Mouse (Mus musculus): ENCODE data around the gene Gm12248.

Gene Gm12248

DNA sequence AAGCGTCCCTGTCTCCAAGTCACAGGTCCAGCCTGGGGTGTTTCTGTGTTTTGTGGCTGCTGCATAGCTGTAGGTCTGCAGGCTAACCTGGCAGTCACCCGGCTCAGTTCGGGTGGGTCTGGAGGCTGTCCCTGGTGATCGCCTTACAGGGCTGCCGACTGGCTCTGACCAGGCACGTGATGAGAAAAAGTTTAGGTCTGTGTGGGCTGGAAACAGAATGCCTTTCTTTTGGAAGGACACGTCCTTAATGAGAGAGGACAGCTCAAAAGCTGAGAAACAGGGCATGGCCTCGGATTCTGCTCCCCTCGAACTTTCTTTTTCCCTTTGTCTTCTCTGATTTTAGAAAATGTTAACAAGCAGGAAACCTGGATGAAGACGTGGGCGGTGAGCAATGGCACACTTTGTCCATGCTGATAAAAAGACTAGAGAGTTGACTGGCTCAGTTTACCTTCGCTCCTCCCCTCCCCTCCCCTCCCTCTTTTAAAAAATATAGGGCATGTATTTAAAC is at the start of gene Gm12248:
Gene Gm12248 (minus strand): TSS at position 114 of the 508 bp plus-strand sequence.
- no peak for DNase-seq (ENCODE audit: low read depth, low spot score)

- peak; percentile 44 for DNase-seq (ENCODE audit: low read depth, low spot score)
Measured at GRCm38 (mm10) chr11:58139466-58139865, 46.5 kb upstream of the Gm12248 start.

DNA sequence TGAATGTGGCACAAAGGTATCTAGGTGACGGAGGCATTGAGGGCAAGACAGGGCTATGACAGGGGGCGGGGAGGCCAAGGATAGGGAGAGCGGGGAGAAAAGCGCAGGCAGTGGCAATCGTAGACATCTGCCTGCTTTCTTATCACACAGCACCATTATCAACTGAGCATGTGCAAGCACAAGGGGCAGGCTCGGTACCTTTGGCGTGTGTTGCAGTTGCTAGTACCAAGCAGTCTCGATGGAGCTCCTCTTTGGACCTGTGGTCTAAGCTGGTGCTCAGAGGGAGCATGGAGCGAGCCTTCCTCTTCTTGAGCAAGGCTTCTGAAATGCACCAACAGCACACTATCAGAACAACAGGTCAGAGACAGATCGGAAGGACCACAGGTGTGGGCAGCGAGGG is 45.9 kb upstream of the Gm12248 start:
- DNase-seq (ENCODE audit: low read depth, low spot score), result no peak

DNA sequence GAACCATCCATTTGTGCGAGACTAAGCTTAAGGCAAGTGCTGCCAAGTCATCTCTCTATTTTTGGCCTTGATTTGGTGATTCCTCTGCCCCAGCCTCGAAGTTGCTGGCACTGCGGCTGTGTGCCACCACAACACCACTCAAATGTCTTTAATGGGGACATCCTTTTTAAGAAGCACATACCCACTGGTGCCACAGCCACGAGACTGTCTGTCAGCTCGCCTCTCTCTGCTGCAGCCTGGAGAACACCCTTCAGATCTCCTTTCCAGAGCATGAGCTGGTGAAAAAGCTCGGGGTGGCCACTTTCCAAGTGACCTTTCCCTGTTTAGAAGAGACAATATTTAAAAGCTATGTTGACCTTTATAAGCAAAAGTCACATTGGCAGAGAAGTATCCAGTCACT is 43.7 kb upstream of the Gm12248 start:
- DNase-seq (ENCODE audit: low read depth, low spot score), result no peak

DNA sequence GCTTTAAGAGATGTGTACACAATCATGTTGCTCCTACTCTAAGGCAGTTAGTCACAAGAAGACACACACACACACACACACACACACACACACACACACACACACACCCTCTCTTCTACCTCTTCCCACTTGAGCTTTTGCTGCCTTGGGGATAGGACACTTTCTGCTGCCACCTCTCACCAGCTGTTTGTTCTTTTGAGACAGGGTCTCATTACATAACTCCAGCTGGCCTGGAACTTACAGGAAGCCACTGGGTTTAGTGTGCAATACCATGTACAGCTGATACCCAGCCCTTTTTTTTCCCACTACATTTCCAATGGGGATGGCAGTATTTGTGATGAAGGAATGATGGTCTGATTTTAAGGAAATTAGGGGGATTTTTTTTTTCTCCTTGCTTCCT is 42.4 kb upstream of the Gm12248 start:
- DNase-seq (ENCODE audit: low read depth, low spot score), result no peak

- DNase-seq (ENCODE audit: low read depth, low spot score), result peak; percentile 44
Measured at GRCm38 (mm10) chr11:58134869-58135268, 41.9 kb upstream of the Gm12248 start.

DNA sequence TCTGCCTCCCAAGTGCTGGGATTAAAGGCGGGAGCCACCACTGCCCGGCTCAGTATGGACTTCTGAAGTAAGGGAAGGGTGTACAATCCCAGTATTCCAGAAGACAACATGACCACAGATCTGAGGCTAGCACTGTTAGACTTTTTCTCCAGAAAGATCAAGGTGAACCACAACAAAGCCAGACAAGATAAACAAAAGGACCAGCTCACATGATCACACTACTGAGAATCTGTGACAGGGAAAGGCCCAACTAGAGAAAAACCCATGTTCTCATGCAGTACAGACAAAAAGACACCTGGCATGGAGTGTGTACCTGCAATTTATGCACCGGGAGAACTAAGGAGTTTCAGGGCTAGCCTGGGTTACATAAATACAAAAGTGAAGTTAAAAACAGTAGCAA is 39.1 kb upstream of the Gm12248 start:
- peak; percentile 66 for DNase-seq (ENCODE audit: low read depth, low spot score)

DNA sequence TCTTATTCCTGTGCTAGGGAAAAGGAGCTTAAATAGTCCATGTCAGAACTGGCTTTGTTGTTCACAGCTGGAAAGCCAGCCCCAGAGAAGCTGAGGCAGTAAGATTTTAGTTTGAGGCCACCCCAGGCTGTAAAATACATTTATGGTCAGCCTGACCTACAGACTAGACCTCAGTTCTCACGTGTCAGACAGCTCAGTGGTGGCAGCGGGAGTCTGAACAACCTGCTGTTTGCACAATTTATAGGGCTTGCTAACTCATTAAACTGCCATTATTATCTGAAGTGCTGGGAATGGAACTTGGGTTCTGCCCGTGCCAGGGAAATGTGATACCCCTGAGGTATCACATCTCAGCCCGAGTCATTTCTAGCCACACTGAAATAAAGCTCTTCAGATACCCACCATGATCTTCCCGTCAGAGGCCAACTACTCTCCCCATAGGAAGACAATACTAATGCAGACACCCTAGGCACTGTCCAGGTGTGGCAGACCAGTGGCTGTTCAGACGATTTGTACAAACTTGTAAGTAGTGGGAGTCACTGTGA is 36.4 kb upstream of the Gm12248 start:
- DNase-seq (ENCODE audit: low read depth, low spot score), result no peak

GRCm38 (mm10) chr11:58127544-58127943 is 34.6 kb upstream of the Gm12248 start:
- no peak for DNase-seq (ENCODE audit: low read depth, low spot score)

GRCm38 (mm10) chr11:58126397-58127160 is 33.6 kb upstream of the Gm12248 start:
- peak; percentile 24 for DNase-seq (ENCODE audit: low read depth, low spot score)

GRCm38 (mm10) chr11:58125021-58125420 is 32.1 kb upstream of the Gm12248 start:
- DNase-seq (ENCODE audit: low read depth, low spot score), result no peak

GRCm38 (mm10) chr11:58123711-58124110 is 30.8 kb upstream of the Gm12248 start:
- no peak for DNase-seq (ENCODE audit: low read depth, low spot score)

DNA sequence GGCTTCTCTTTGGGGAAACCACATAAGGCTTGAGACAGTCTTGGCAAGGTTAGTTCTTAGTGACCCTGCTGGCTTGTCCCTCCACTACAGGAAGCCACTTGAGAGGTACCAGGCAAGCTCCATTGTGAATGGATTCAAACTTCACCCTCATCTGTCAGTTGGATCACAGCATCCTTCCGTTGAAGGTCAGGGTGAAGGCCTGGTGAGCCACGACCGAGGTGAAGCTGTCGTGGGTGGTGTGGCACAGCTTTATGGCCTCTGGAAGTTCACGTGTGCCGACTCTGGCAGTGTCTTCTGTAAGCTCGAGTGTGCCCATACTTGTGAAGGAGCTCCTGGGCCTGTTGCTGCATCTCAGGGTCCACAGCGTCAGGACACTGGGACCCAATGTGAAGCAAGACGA is 28.4 kb upstream of the Gm12248 start:
- DNase-seq (ENCODE audit: low read depth, low spot score), result no peak

DNA sequence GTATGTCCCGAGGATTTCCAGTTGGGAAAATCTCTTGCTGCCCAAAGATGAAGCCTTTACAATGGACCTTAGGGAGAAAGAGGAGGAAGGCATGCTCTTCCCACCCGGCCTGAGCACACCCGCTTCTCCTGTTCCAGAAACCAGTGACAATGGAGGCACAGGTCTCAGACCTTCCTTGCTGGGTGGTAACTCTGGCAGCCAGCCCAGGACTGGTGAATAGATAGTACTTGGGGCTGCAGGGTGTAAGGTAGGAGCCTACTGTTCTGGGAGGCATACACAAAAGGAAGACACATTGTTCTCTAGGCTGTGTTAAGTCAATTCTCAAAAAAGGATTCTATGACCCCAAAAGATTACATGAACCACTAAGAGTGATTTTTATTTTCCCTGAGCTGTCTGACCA is 27.7 kb upstream of the Gm12248 start:
- no peak for DNase-seq (ENCODE audit: low read depth, low spot score)

DNA sequence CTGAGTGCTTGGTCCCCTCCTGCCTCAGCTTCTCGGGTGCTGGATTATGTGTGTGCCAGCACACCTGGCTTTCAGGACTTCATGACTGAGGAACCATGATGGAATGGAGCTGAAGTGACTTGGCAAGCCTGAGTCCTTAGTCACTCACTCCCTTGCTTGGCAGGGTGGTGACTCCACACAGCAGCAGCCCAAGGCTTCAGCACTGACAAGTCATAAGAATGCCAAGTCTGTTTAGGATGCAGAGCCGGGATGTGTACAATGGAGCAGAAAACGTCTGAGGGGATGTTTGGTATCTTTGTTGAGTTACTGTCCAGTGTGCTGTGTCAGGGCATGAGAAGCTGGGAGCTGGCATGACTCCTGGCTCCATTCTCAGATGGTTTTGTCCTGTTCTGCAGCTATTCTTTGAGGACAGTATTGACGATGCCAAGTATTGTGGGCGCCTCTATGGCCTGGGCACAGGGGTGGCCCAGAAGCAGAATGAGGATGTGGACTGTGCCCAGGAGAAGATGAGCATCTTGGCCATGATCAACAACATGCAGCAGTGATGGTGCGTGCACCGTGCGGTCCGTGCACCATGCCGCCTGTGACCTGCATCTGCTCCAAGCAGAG is 24.2 kb upstream of the Gm12248 start:
- no peak for DNase-seq (ENCODE audit: low read depth, low spot score)

DNA sequence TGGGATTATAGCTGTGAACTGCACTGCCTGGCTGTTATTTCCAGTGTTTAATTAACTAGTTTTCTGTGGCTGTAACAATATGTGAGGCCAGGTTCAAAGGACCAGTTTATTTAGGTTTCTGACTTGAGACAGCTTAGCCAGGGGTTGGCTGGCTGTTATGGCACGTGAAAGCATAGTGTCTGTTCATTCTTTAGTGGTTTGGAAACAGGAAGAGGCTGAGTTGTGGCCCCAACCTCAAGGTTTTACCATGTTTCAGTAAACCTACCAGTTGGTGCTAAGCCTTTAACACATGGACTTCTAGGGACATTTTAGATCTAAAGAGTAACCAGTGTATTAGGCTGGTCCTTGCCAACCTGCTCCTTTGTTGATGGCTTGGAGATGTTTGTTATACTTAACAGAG is 23.6 kb upstream of the Gm12248 start:
- DNase-seq (ENCODE audit: low read depth, low spot score), result no peak

DNA sequence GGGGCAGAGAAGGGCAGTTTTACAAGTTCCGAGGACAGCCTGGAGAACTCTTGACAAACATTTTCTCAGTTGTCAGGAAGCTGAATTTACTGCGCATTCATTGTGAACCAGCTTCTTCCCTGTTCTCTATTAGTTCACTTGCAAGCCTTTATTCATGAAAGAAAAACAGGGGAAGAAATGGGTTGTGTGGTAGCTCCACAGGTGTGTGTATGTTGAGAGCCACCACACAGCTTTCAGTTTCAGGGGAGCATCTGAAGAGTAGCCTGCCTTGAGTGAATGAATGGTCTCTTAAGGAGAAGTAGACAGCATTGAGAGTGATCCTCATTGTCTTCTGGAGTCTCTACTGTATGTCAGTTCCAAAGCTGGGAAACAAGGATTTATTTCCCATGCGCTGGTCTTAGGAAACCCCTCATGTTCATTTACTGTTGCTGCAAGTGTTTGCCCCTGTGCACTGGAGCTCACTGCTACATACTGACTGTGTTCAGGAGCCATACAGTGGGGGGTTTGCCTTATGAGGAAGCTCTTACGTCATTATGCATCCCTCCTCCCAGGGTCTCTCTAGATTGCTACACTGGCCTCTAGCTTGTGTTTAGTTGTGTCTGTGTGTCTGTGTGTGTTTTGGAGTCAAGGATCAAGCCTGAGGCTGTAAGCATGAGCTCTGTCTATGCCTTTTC is 14.9 kb upstream of the Gm12248 start:
- DNase-seq (ENCODE audit: low read depth, low spot score), result no peak

GRCm38 (mm10) chr11:58107009-58107408 is 14.1 kb upstream of the Gm12248 start:
- DNase-seq (ENCODE audit: low read depth, low spot score), result no peak

DNA sequence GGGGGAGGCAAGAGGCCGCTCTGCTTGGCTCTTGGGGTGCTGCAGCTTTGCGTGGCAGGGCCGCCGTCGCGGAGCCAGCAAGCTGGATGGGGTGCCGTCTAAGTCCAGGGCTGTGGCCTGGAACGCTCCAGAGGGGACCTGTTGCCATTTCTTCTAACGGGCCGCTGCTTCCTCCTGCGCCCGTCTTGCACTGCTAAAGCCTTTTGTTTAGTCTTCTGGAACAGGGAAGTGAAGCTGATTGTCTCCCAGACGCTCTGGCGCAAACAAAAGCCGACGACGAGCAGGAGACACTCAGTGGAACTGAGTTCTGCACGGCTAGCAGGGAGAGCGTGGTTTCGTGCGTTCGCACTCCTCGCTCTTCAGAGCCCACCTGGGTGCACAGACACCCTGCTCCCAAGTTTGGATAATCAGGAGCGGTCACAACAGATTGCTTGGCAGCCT is 11.4 kb upstream of the Gm12248 start:
- DNase-seq (ENCODE audit: low read depth, low spot score), result no peak

- peak; percentile 98 for DNase-seq (ENCODE audit: low read depth, low spot score)
Measured at GRCm38 (mm10) chr11:58103697-58104306, 10.9 kb upstream of the Gm12248 start, which contains the start of gene Cnot8. Gene Cnot8 (plus strand): TSS chr11:58104153.

DNA sequence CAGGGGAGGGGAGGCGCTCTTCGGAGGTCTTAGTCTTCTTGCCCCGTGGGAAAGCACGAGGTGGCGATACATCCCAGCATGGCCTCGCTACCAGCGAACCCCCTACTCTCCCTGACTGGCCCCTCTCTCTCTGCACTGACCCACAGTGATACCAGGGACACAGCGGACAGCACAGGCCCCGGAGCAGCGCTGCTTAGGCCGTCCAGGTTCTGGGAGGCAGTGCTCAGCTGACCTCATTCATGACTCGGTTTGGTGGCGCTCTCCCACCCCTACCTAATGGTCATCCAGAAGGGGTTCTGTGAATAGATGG is 10.4 kb upstream of the Gm12248 start:
- no peak for DNase-seq (ENCODE audit: low read depth, low spot score)
